Mouse (Mus musculus): ENCODE results near the gene Urgcp. TPM values are rescaled to one million over a fixed set of nuclear protein-coding genes. Genes with fewer than 3 reads are reported as not detected.
A peak's percentile ranks its signal among the peaks of the same experiment; 100 is the strongest.
"Not testable (repeated sequence)": the region's sequence is repeated elsewhere in the genome, so short reads cannot be mapped to it uniquely, and the experiment has no call there.

The Urgcp gene
- 4.8 and 6.3 TPM in 2 replicates for polyA plus RNA-seq (2011; ENCODE audit: insufficient read depth, insufficient read length, low replicate concordance, missing spikeins)

DNA sequence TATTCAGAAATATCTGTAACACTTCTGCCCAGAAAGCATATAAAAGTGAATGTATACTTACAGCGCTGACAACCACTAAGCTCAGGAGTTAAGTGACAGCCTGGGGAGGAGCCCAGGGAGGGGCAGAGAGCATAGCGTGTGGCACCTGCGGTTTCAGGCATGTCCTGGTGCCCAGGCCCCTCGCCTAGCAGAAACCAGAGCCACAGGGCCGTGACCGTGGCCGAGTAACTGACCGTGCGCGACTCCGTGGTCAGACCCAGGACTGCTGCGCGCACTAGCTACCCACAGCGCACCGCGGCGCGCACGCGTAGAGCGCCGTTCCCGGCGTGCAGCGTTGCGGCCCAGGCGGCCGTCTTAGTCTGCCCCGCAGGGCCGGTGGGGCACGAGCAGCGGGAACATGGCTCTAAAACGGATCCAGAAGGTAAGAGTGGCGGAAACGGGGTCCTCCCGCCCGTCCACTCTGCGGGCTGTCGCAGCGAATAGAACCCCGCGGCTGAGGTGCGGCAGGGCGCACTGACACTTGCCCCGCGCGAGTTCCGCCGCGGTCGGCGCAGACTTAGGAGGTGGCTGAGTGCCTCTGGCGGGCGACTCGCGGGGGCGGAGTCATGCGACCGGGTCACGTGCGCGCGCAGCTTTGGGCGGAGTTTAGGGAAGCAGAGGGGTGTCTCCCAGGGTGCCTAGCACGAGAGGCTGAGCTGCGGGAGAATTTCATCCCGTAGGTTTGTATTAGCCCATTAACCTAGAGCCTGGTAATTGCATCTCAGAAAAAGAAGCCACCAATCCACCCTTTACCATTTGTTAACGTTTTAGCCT, at the start of gene Urgcp:
Urgcp (minus strand) TSS at position 557 of the 813 bp plus-strand sequence.
- H3K4me3 ChIP-seq (replicated peaks; ENCODE audit: control insufficient read depth, low read depth, low read length) = peak within 1 kb of the TSS; percentile 96
- peaks cover 3% of the 10 kb centered on the region; the same call in 1 of the 2 replicates for H3K4me1 ChIP-seq (ENCODE audit: control insufficient read depth, insufficient read depth, low read length)
- under 1% methylated on average over 68 of the region's 68 CpGs for WGBS
- peak within 1 kb of the TSS; percentile 96 for H3K27ac ChIP-seq (ENCODE audit: control insufficient read depth, insufficient read depth, low read depth, low read length, poor library complexity)
- TF ChIP-seq POLR2A (IDR thresholded peaks at IDR 0.05; ENCODE audit: borderline replicate concordance, control insufficient read depth, low read depth, low read length) (peak; percentile 94), CTCF (IDR thresholded peaks at IDR 0.05; ENCODE audit: control insufficient read depth, insufficient read depth, low read length) (peak; percentile 14; the same call in 1 of the 2 replicates)

DNA sequence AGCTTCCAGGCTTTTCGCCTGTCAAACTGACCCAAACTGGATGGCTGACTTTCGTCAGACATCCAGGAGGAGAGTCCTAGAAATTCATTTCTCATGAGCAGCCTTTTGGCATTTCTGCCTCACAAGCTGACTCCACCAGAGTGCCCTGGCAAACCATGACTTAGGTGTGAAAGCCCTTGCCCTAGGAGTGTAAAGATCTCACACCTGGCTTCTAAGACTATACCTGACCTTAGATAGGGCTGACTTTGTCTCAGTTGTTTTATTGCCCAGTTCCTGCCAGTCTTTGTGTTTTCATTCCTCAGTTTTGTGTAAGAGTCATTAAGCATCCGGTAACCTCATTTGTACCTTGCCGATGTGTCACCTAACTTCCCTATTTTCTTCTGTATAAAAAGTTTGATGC, 47.3 kb upstream of the Urgcp start:
- H3K27ac ChIP-seq (ENCODE audit: control insufficient read depth, insufficient read depth, low read depth, low read length, poor library complexity); H3K4me3 ChIP-seq (replicated peaks; ENCODE audit: control insufficient read depth, low read depth, low read length); H3K4me1 ChIP-seq (ENCODE audit: control insufficient read depth, insufficient read depth, low read length): not testable (repeated sequence)
- WGBS = 63% methylated on average over 4 of the region's 4 CpGs

DNA sequence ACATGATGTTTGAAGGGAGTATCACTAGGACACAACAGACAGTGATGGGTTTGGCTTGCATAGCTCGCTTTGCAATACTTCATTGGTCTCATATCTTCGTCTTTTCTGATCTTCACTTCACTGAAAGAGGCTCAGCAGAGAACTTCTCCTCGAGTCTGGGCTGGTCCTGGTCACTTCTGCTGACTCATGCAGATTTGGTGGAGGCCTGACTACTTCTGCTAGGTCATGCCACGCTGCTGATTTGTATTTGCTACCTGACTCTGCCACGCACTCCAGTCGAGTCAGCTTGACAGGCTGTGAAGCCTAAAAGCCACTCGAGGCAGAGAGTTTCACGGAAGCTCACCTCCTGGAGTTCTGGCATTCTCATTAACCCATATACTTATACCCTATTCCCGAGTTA, 45.8 kb upstream of the Urgcp start:
- no peaks in the 10 kb centered on the region for H3K4me1 ChIP-seq (ENCODE audit: control insufficient read depth, insufficient read depth, low read length)
- H3K27ac ChIP-seq (ENCODE audit: control insufficient read depth, insufficient read depth, low read depth, low read length, poor library complexity) = no peak overlapping the region
- H3K4me3 ChIP-seq (replicated peaks; ENCODE audit: control insufficient read depth, low read depth, low read length) = no peak overlapping the region
- WGBS = 73% methylated on average over 9 of the region's 9 CpGs
- TF ChIP-seq POLR2A (IDR thresholded peaks at IDR 0.05; ENCODE audit: borderline replicate concordance, control insufficient read depth, low read depth, low read length) (no peak), CTCF (IDR thresholded peaks at IDR 0.05; ENCODE audit: control insufficient read depth, insufficient read depth, low read length) (no peak)

- Histone ChIP-seq H3K4me1 (ENCODE audit: control insufficient read depth, insufficient read depth, low read length) (no peaks in the 10 kb centered on the region), H3K27ac (ENCODE audit: control insufficient read depth, insufficient read depth, low read depth, low read length, poor library complexity) (no peak overlapping the region), H3K4me3 (replicated peaks; ENCODE audit: control insufficient read depth, low read depth, low read length) (no peak overlapping the region)
- 58% methylated on average over 3 of the region's 3 CpGs for WGBS
- TF ChIP-seq CTCF (IDR thresholded peaks at IDR 0.05; ENCODE audit: control insufficient read depth, insufficient read depth, low read length) = no peak
- TF ChIP-seq POLR2A (IDR thresholded peaks at IDR 0.05; ENCODE audit: borderline replicate concordance, control insufficient read depth, low read depth, low read length) = no peak
These were observed 43.5 kb upstream of the Urgcp start for GRCm38 (mm10) chr11:5805711-5806110.

GRCm38 (mm10) chr11:5804174-5804573, 42.0 kb upstream of the Urgcp start:
- Histone ChIP-seq H3K4me3 (replicated peaks; ENCODE audit: control insufficient read depth, low read depth, low read length) (no peak overlapping the region), H3K4me1 (ENCODE audit: control insufficient read depth, insufficient read depth, low read length) (no peaks in the 10 kb centered on the region), H3K27ac (ENCODE audit: control insufficient read depth, insufficient read depth, low read depth, low read length, poor library complexity) (no peak overlapping the region)
- WGBS = 77% methylated on average over 5 of the region's 5 CpGs
- TF ChIP-seq CTCF (IDR thresholded peaks at IDR 0.05; ENCODE audit: control insufficient read depth, insufficient read depth, low read length) (no peak), POLR2A (IDR thresholded peaks at IDR 0.05; ENCODE audit: borderline replicate concordance, control insufficient read depth, low read depth, low read length) (no peak)

DNA sequence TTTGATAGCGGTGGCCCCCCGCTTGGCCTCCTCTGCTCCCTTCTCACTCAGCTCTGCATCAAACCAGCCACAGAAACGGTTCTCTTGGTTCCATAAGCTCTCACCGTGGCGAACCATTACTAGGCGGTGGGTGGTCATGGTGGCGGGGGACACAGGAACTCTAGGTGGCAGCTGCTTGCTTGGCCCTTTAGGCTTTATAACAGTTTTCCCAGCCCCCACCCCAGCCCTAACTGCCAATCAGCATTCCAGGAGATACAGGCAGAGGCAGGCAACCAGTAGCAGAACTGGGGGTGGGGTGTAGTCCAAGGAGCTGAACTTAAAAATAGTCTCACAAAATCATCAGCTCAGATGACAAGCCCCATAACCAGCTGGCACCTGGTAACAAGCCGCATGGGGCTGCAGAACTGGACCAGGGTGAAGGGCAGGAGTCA, 41.4 kb upstream of the Urgcp start, which contains the start of gene Pgam2:
Pgam2 (minus strand) TSS at position 183 of the 431 bp plus-strand sequence.
- Histone ChIP-seq H3K4me1 (ENCODE audit: control insufficient read depth, insufficient read depth, low read length) (no peaks in the 10 kb centered on the region), H3K4me3 (replicated peaks; ENCODE audit: control insufficient read depth, low read depth, low read length) (no peak within 1 kb of the TSS), H3K27ac (ENCODE audit: control insufficient read depth, insufficient read depth, low read depth, low read length, poor library complexity) (no peak within 1 kb of the TSS)
- 55% methylated on average over 8 of the region's 8 CpGs for whole genome bisulfite sequencing
- TF ChIP-seq CTCF (IDR thresholded peaks at IDR 0.05; ENCODE audit: control insufficient read depth, insufficient read depth, low read length) (no peak), POLR2A (IDR thresholded peaks at IDR 0.05; ENCODE audit: borderline replicate concordance, control insufficient read depth, low read depth, low read length) (no peak)

DNA sequence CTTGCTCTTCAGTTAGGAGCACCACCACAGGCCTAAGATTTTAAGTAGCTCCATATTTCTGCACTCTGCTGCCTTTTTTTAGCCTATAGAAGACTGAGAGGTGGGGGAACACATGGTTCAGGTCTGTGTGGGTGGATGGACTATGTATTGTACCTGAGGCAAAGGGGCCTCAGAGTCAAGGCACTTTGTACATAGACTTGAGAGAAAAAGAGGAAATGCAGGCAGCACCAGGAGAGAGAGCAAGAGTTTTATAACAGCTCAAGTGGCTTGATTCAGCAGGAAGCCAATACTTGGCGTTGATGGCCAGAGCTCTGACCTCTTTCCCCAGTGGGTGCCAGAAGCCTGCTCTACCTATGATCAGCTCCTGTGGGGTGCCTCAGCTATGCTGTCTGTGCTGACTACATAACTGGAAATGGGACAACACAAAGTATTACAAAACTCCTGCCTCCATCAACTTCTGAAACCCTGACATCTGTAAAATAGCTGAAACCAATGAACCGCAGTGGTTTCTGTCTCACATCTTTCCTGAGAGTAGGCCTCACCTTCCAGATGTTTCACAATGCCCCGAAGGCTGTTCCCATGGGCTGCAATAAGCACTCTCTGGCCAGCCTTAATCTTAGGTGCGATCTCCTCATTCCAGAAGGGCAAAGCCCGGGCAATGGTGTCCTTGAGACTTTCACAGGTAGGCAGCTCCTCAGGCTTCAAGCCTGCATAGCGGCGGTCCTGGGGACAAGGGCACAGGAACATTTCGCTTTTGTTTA, 40.5 kb upstream of the Urgcp start:
- no peaks in the 10 kb centered on the region for H3K4me1 ChIP-seq (ENCODE audit: control insufficient read depth, insufficient read depth, low read length)
- H3K27ac ChIP-seq (ENCODE audit: control insufficient read depth, insufficient read depth, low read depth, low read length, poor library complexity) = no peak overlapping the region
- H3K4me3 ChIP-seq (replicated peaks; ENCODE audit: control insufficient read depth, low read depth, low read length) = no peak overlapping the region
- TF ChIP-seq CTCF (IDR thresholded peaks at IDR 0.05; ENCODE audit: control insufficient read depth, insufficient read depth, low read length) = no peak
- TF ChIP-seq POLR2A (IDR thresholded peaks at IDR 0.05; ENCODE audit: borderline replicate concordance, control insufficient read depth, low read depth, low read length) = no peak
- WGBS = 53% methylated on average over 8 of the region's 8 CpGs

GRCm38 (mm10) chr11:5802005-5802404, 39.8 kb upstream of the Urgcp start:
- no peak for TF ChIP-seq POLR2A (IDR thresholded peaks at IDR 0.05; ENCODE audit: borderline replicate concordance, control insufficient read depth, low read depth, low read length)
- no peak for TF ChIP-seq CTCF (IDR thresholded peaks at IDR 0.05; ENCODE audit: control insufficient read depth, insufficient read depth, low read length)
- Histone ChIP-seq H3K4me1 (ENCODE audit: control insufficient read depth, insufficient read depth, low read length) (no peaks in the 10 kb centered on the region), H3K4me3 (replicated peaks; ENCODE audit: control insufficient read depth, low read depth, low read length) (no peak overlapping the region), H3K27ac (ENCODE audit: control insufficient read depth, insufficient read depth, low read depth, low read length, poor library complexity) (no peak overlapping the region)
- WGBS = 65% methylated on average over 12 of the region's 12 CpGs

Measured in bone marrow, adult 2 months (tissue).